Mouse (Mus musculus) cerebellum, adult 2 months (tissue): Measurements from ENCODE around the gene Tmem119.

ENCODE experiments used
- CTCF ChIP-seq: fragments of 200-500 bp; IDR thresholded peaks from 2 replicates; pipeline ENCODE4 v1.5.1; 2011; ENCODE audit warnings: low read depth, mild to moderate bottlenecking, control low read depth, low read length, moderate library complexity, borderline replicate concordance; ENCODE audit not compliant: insufficient read depth
- POLR2A ChIP-seq: fragments of 200-500 bp; IDR thresholded peaks from 2 replicates; pipeline ENCODE4 v1.6.1; 2011; ENCODE audit warnings: low read length, control low read depth, borderline replicate concordance; ENCODE audit not compliant: insufficient read depth

- no peak for TF ChIP-seq CTCF
- TF ChIP-seq POLR2A, result no peak
These were observed 5.0 kb upstream of the Tmem119 start for GRCm38 (mm10) chr5:113805301-113805700.
